ENCODE assay signal across 8 mouse cellular contexts in genomic region chr19:10323362-10323837, GRCm38 (mm10). TPM values are rescaled to one million over a fixed set of nuclear protein-coding genes. Genes with fewer than 3 reads are reported as not detected.
DNase-seq lines count a peak whose midpoint lies in the region; ATAC-seq and TF ChIP-seq lines count a peak whose summit lies in the region.

No protein-coding gene starts in this region.

- ATAC-seq in heart, embryonic 12.5 days (ENCODE audit: insufficient number of reproducible peaks, low FRiP score) = peak; percentile 72
- peak; percentile 51; the same call in 1 of the 2 replicates for ATAC-seq in hindbrain, embryonic 14.5 days (ENCODE audit: low FRiP score)
- ATAC-seq in midbrain, embryonic 13.5 days = peak; percentile 77

- H3K4me3 ChIP-seq in heart, embryonic 12.5 days = no peak overlapping the region
- H3K4me3 ChIP-seq in MEL (ENCODE audit: control insufficient read depth in 1 of 2, insufficient read depth in 1 of 2, low read depth in 2 of 2, low read length in 2 of 2) = no peak overlapping the region
- H3K4me3 ChIP-seq in hindbrain, embryonic 14.5 days (replicated peaks; ENCODE audit: low read length) = no peak overlapping the region
- no peak overlapping the region for H3K4me3 ChIP-seq in midbrain, embryonic 13.5 days (replicated peaks)

- no peaks in the 10 kb centered on the region for H3K79me2 ChIP-seq in MEL (ENCODE audit: control insufficient read depth, insufficient read depth, low read length, poor library complexity)

- H3K9me3 ChIP-seq in heart, embryonic 12.5 days (replicated peaks) = no peaks in the 10 kb centered on the region
- H3K9me3 ChIP-seq in MEL (replicated peaks; ENCODE audit: insufficient read depth, low read length) = no peaks in the 10 kb centered on the region
- no peaks in the 10 kb centered on the region for H3K9me3 ChIP-seq in hindbrain, embryonic 14.5 days (ENCODE audit: control insufficient read depth, low read length)
- H3K9me3 ChIP-seq in midbrain, embryonic 13.5 days = no peaks in the 10 kb centered on the region

- H3K36me3 ChIP-seq in heart, embryonic 12.5 days = no peaks in the 10 kb centered on the region
- H3K36me3 ChIP-seq in MEL (ENCODE audit: control insufficient read depth in 1 of 2, insufficient read depth in 2 of 2, low read length in 2 of 2) = no peaks in the 10 kb centered on the region
- H3K36me3 ChIP-seq in hindbrain, embryonic 14.5 days (replicated peaks; ENCODE audit: control insufficient read depth, insufficient read depth) = no peaks in the 10 kb centered on the region
- no peaks in the 10 kb centered on the region for H3K36me3 ChIP-seq in midbrain, embryonic 13.5 days

- 34% methylated on average over 9 of the region's 9 CpGs for WGBS in heart, embryonic 12.5 days
- WGBS in hindbrain, embryonic 14.5 days = 16% methylated on average over 9 of the region's 9 CpGs
- 26% methylated on average over 9 of the region's 9 CpGs for WGBS in midbrain, embryonic 13.5 days

- no peak overlapping the region for H3K9ac ChIP-seq in heart, embryonic 12.5 days
- H3K9ac ChIP-seq in MEL (ENCODE audit: control insufficient read depth, low read depth, low read length, poor library complexity, severe bottlenecking) = no peak overlapping the region
- no peak overlapping the region for H3K9ac ChIP-seq in hindbrain, embryonic 14.5 days
- H3K9ac ChIP-seq in midbrain, embryonic 13.5 days (replicated peaks) = no peak overlapping the region

- no peak for TF ChIP-seq RAD21 in MEL (IDR thresholded peaks at IDR 0.05; ENCODE audit: low read depth, low read length)

- no peak overlapping the region for H3K27ac ChIP-seq in heart, embryonic 12.5 days (ENCODE audit: poor library complexity, severe bottlenecking)
- no peak overlapping the region for H3K27ac ChIP-seq in MEL (ENCODE audit: control insufficient read depth, low read depth, low read length)
- peak overlapping the region; percentile 29; the same call in 1 of the 2 replicates for H3K27ac ChIP-seq in hindbrain, embryonic 14.5 days
- H3K27ac ChIP-seq in midbrain, embryonic 13.5 days = no peak overlapping the region

- H3K4me2 ChIP-seq in heart, embryonic 12.5 days = no peak overlapping the region
- no peak overlapping the region for H3K4me2 ChIP-seq in hindbrain, embryonic 14.5 days (replicated peaks)
- H3K4me2 ChIP-seq in midbrain, embryonic 13.5 days (replicated peaks) = no peak overlapping the region

- H3K27me3 ChIP-seq in heart, embryonic 12.5 days (replicated peaks) = peaks cover 14% of the 10 kb centered on the region
- H3K27me3 ChIP-seq in MEL (ENCODE audit: control insufficient read depth in 1 of 2, insufficient read depth in 2 of 2, low read length in 2 of 2) = peaks cover 3 to 9% of the 10 kb centered on the region in 2 experiments; a peak in 3 of 4 replicates
- no peaks in the 10 kb centered on the region for H3K27me3 ChIP-seq in hindbrain, embryonic 14.5 days (ENCODE audit: control insufficient read depth, insufficient read depth, low read length)
- H3K27me3 ChIP-seq in midbrain, embryonic 13.5 days = peaks cover 9% of the 10 kb centered on the region; the same call in 1 of the 2 replicates

- DNase-seq in heart, adult 8-10 months (ENCODE audit: low spot score) = no peak
- DNase-seq in MEL (ENCODE audit: low read depth, low spot score) = peak; percentile 20
- peak; percentile 66 for DNase-seq in hindbrain, embryonic 14.5 days (ENCODE audit: low spot score)
- no peak for DNase-seq in embryo, embryonic 10.5 days (ENCODE audit: low spot score)
- no peak for DNase-seq in left cerebral cortex, adult 9 months (ENCODE audit: low spot score in 2 of 2)
- DNase-seq in cerebellum, postnatal 25 days = no peak

- no peak for TF ChIP-seq CTCF in MEL (IDR thresholded peaks at IDR 0.05 in 2 of 3, conservative IDR thresholded peaks at IDR 0.05 in 1 of 3; ENCODE audit: control insufficient read depth in 1 of 3, insufficient read depth in 1 of 3, low read depth in 2 of 3, low read length in 3 of 3, poor library complexity in 1 of 3, severe bottlenecking in 1 of 3)

- H3K4me1 ChIP-seq in heart, embryonic 12.5 days (replicated peaks) = 0 out of 2 replicates have a peak, but pooled peaks cover 7% of the 10 kb centered on the region
- H3K4me1 ChIP-seq in MEL (ENCODE audit: control insufficient read depth in 1 of 2, insufficient read depth in 2 of 2, low read length in 2 of 2) = no peaks in the 10 kb centered on the region
- peaks cover 7% of the 10 kb centered on the region; the same call in 1 of the 2 replicates for H3K4me1 ChIP-seq in hindbrain, embryonic 14.5 days (replicated peaks; ENCODE audit: control insufficient read depth, insufficient read depth, low read length)
- peaks cover 7% of the 10 kb centered on the region for H3K4me1 ChIP-seq in midbrain, embryonic 13.5 days (replicated peaks)

- no peak for TF ChIP-seq EP300 in MEL (IDR thresholded peaks at IDR 0.05; ENCODE audit: low read depth in 1 of 2, low read length in 2 of 2)

- no peak for TF ChIP-seq POLR2A in MEL (IDR thresholded peaks at IDR 0.05; ENCODE audit: control insufficient read depth in 1 of 2, insufficient read depth in 1 of 2, low read depth in 1 of 2, low read length in 2 of 2, poor library complexity in 1 of 2)

TF ChIP-seq in MEL, 35 proteins besides CTCF, POLR2A, EP300 and RAD21:
- TF ChIP-seq ETS1 (IDR thresholded peaks at IDR 0.05; ENCODE audit: low read depth, low read length) = no peak
- TF ChIP-seq HCFC1 (IDR thresholded peaks at IDR 0.05; ENCODE audit: low read depth, low read length) = no peak
- TF ChIP-seq MAFK (IDR thresholded peaks at IDR 0.05; ENCODE audit: borderline replicate concordance, low read depth, low read length) = no peak
- no peak for TF ChIP-seq ZMIZ1 (IDR thresholded peaks at IDR 0.05; ENCODE audit: low read depth, low read length)
- no peak for TF ChIP-seq ZNF384 (IDR thresholded peaks at IDR 0.05; ENCODE audit: low read depth, low read length)
- TF ChIP-seq GATA1 (IDR thresholded peaks at IDR 0.05; ENCODE audit: low read depth, low read length) = no peak
- no peak for TF ChIP-seq BHLHE40 (IDR thresholded peaks at IDR 0.05; ENCODE audit: borderline replicate concordance, low read depth, low read length)
- TF ChIP-seq GABPA (IDR thresholded peaks at IDR 0.05; ENCODE audit: low read depth, low read length) = no peak
- TF ChIP-seq ELF1 (IDR thresholded peaks at IDR 0.05; ENCODE audit: low read depth, low read length) = no peak
- TF ChIP-seq RCOR1 (IDR thresholded peaks at IDR 0.05; ENCODE audit: low read depth, low read length) = no peak
- TF ChIP-seq MEF2A (IDR thresholded peaks at IDR 0.05; ENCODE audit: extremely low read depth, insufficient replicate concordance, low read depth, low read length, poor library complexity, severe bottlenecking) = no peak
- TF ChIP-seq NRF1 (IDR thresholded peaks at IDR 0.05; ENCODE audit: insufficient read depth, low read depth, low read length, poor library complexity, severe bottlenecking) = no peak
- TF ChIP-seq E2F4 (IDR thresholded peaks at IDR 0.05; ENCODE audit: borderline replicate concordance, low read depth, low read length) = no peak

RNA-seq across cellular contexts. Expression of gene Dagla, which starts 18.7 kb away (rescaled TPM):
- polyA plus RNA-seq in heart, embryonic 12.5 days (2016; fragmentation: Nextera tagmentation; extraction: Ambion mirVana) = 1.3 and 1.5 TPM in 2 replicates
- 1 to 10 TPM; 2.8 to 3.7 (median 3.1) TPM for total RNA-seq in heart, adult 8-10 months (2022)
- not detected in 2 replicates for total RNA-seq in MEL (2012; rRNA removed)
- polyA plus RNA-seq in MEL (2012; ENCODE audit: insufficient read depth in 1 of 2, insufficient read length in 2 of 2, low read depth in 1 of 2, low replicate concordance in 2 of 2, missing spikeins in 1 of 2) = not detected
- polyA plus RNA-seq in hindbrain, embryonic 14.5 days (2014; fragmentation: Nextera tagmentation; extraction: Ambion mirVana) = 9.9 and 10.2 TPM in 2 replicates
- polyA plus RNA-seq in midbrain, embryonic 13.5 days (2015; fragmentation: Nextera tagmentation; extraction: Ambion mirVana) = 5.1 and 5.3 TPM in 2 replicates

Comparison
In these comparisons a context has a peak if more than half of its experiments do, and no peak if none do; other contexts are left out.
1. DNase-seq: peak in MEL (single experiment) and hindbrain, embryonic 14.5 days (single experiment); none in heart, adult 8-10 months (single experiment), embryo, embryonic 10.5 days (single experiment), left cerebral cortex, adult 9 months (0 of 2) and cerebellum, postnatal 25 days (0 of 2).
2. Peak in every context shown above with its lines, with median percentiles within 50 percentile points of each other: ATAC-seq.